Mouse (Mus musculus) cerebral cortex, adult 2 months (tissue): ENCODE data around the gene Wdsub1.

Experiments used
- WGBS: fragments of 180-500 bp; shearing (Covaris S2); methylation state at CpG from one replicate; pipeline ENCODE4 v1.1.7; 2018; 5-methylcytosine and 5-hydroxymethylcytosine counted together

The Wdsub1 gene

GRCm38 (mm10) chr2:59881831-59882741 lies at the start of gene Wdsub1:
Wdsub1 (minus strand) TSS chr2:59882591.
- 2% methylated on average over 57 of the region's 57 CpGs for WGBS

- 88% methylated on average over 11 of the region's 11 CpGs for WGBS
These were observed 31.2 kb upstream of the Wdsub1 start for GRCm38 (mm10) chr2:59913610-59914009.

- WGBS, result 94% methylated on average over 9 of the region's 9 CpGs
These were observed 25.7 kb upstream of the Wdsub1 start for GRCm38 (mm10) chr2:59908048-59908447.

- WGBS, result 91% methylated on average over 7 of the region's 7 CpGs
These were observed 21.6 kb upstream of the Wdsub1 start for GRCm38 (mm10) chr2:59904007-59904406.

GRCm38 (mm10) chr2:59898666-59899065 lies 16.3 kb upstream of the Wdsub1 start:
- WGBS, result 89% methylated on average over 4 of the region's 4 CpGs

GRCm38 (mm10) chr2:59898105-59898504 lies 15.7 kb upstream of the Wdsub1 start:
- 70% methylated on average over 5 of the region's 7 CpGs for WGBS

- WGBS, result 55% methylated on average over 8 of the region's 8 CpGs
These were observed 14.4 kb upstream of the Wdsub1 start for GRCm38 (mm10) chr2:59896837-59897236.

- 68% methylated on average over 7 of the region's 7 CpGs for WGBS
These were observed 14.0 kb upstream of the Wdsub1 start for GRCm38 (mm10) chr2:59896400-59896799.

GRCm38 (mm10) chr2:59889699-59890098 lies 7.3 kb upstream of the Wdsub1 start:
- WGBS, result 87% methylated on average over 6 of the region's 6 CpGs

GRCm38 (mm10) chr2:59882742-59883281 lies 421 bp upstream of the Wdsub1 start:
- 53% methylated on average over 8 of the region's 8 CpGs for WGBS

- 65% methylated on average over 6 of the region's 6 CpGs for WGBS
These were observed 987 bp downstream of the Wdsub1 start for GRCm38 (mm10) chr2:59881404-59881803.

GRCm38 (mm10) chr2:59878221-59878620 lies 4.2 kb downstream of the Wdsub1 start:
- WGBS, result 83% methylated on average over 19 of the region's 19 CpGs

- 90% methylated on average over 4 of the region's 4 CpGs for WGBS
These were observed 5.1 kb downstream of the Wdsub1 start for GRCm38 (mm10) chr2:59877335-59877734.

GRCm38 (mm10) chr2:59876482-59876881 lies 5.9 kb downstream of the Wdsub1 start:
- WGBS, result 95% methylated on average over 15 of the region's 15 CpGs

GRCm38 (mm10) chr2:59870526-59870925 lies 11.9 kb downstream of the Wdsub1 start:
- WGBS, result 66% methylated on average over 6 of the region's 6 CpGs

GRCm38 (mm10) chr2:59862618-59863017 lies 19.8 kb downstream of the Wdsub1 start:
- 96% methylated on average over 6 of the region's 6 CpGs for WGBS

- 74% methylated on average over 9 of the region's 9 CpGs for WGBS
These were observed 28.0 kb downstream of the Wdsub1 start for GRCm38 (mm10) chr2:59854363-59854762.

GRCm38 (mm10) chr2:59853543-59853942 lies 28.8 kb downstream of the Wdsub1 start:
- 86% methylated on average over 10 of the region's 10 CpGs for WGBS

GRCm38 (mm10) chr2:59852916-59853315 lies 29.5 kb downstream of the Wdsub1 start:
- WGBS, result 72% methylated on average over 11 of the region's 11 CpGs

GRCm38 (mm10) chr2:59851885-59852284 lies 30.5 kb downstream of the Wdsub1 start:
- WGBS, result 85% methylated on average over 5 of the region's 5 CpGs

GRCm38 (mm10) chr2:59843848-59844247 lies 38.5 kb downstream of the Wdsub1 start:
- 89% methylated on average over 6 of the region's 6 CpGs for WGBS

GRCm38 (mm10) chr2:59843156-59843555 lies 39.2 kb downstream of the Wdsub1 start:
- 84% methylated on average over 21 of the region's 21 CpGs for WGBS

GRCm38 (mm10) chr2:59842556-59843008 lies 39.8 kb downstream of the Wdsub1 start:
- WGBS, result 86% methylated on average over 6 of the region's 6 CpGs
